Mouse (Mus musculus) stomach, postnatal 0 days (tissue): Measurements from ENCODE around the gene Cd200. TPM values are rescaled to one million over a fixed set of nuclear protein-coding genes. Genes with fewer than 3 reads are reported as not detected.
"Not testable (repeated sequence)": the region's sequence is repeated elsewhere in the genome, so short reads cannot be mapped to it uniquely, and the experiment has no call there.

Experiments
- ATAC-seq: fragments of 200-750 bp; cut with Nextera tagmentation; 2 replicates; pipeline ENCODE4 v1.8.0; 2017; ENCODE audit not compliant: low FRiP score, low TSS enrichment
- DNase-seq: peaks from one replicate; pipeline ENCODE4 v3.0.0-alpha.2; 2016; ENCODE audit warnings: low spot score
- H3K27ac ChIP-seq: fragments of 300-500 bp; sonication (generic); replicated peaks from 2 replicates; pipeline ENCODE4 v1.5.1; 2014; ENCODE audit warnings: mild to moderate bottlenecking, control low read depth
- H3K27me3 ChIP-seq: fragments of 300-500 bp; sonication (generic); 2 replicates; pipeline ENCODE4 v1.6.1; 2014; ENCODE audit warnings: low read length; ENCODE audit not compliant: control insufficient read depth, insufficient read depth
- H3K36me3 ChIP-seq: fragments of 300-500 bp; sonication (generic); 2 replicates; pipeline ENCODE4 v1.6.1; 2014; ENCODE audit warnings: low read length, mixed read lengths; ENCODE audit not compliant: control insufficient read depth, insufficient read depth
- H3K4me1 ChIP-seq: fragments of 300-500 bp; sonication (generic); replicated peaks from 2 replicates; pipeline ENCODE4 v1.6.1; 2014; ENCODE audit warnings: antibody characterized with exemption; ENCODE audit not compliant: control insufficient read depth, insufficient read depth
- H3K4me2 ChIP-seq: fragments of 300-500 bp; sonication (generic); replicated peaks from 2 replicates; pipeline ENCODE4 v1.6.1; 2014; ENCODE audit warnings: low read depth, mild to moderate bottlenecking, control low read depth, moderate library complexity
- H3K4me3 ChIP-seq: fragments of 300-500 bp; sonication (generic); 2 replicates; pipeline ENCODE4 v1.5.1; 2014; ENCODE audit warnings: low read depth, low read length, control low read depth
- H3K9ac ChIP-seq: fragments of 300-500 bp; sonication (generic); 2 replicates; pipeline ENCODE4 v1.6.1; 2014; ENCODE audit warnings: mild to moderate bottlenecking, low read length, control low read depth, mixed read lengths
- H3K9me3 ChIP-seq: fragments of 300-500 bp; sonication (generic); 2 replicates; pipeline ENCODE4 v1.6.1; 2016; ENCODE audit warnings: low read length; ENCODE audit not compliant: control insufficient read depth
- CTCF ChIP-seq: IDR thresholded peaks from 2 replicates; pipeline ENCODE4 v1.5.1; 2016; ENCODE audit warnings: antibody characterized with exemption, low read depth, mild to moderate bottlenecking, moderate library complexity
- EP300 ChIP-seq: optimal IDR thresholded peaks from 2 replicates; pipeline ENCODE3; 2016; ENCODE audit warnings: antibody characterized with exemption
- WGBS: fragments of 180-500 bp; shearing (Covaris S2); extraction: QIAGEN DNeasy Blood & Tissue Kit; methylation state at CpG from one replicate; pipeline ENCODE4 v1.1.7; 2014; 5-methylcytosine and 5-hydroxymethylcytosine counted together
- polyA plus RNA-seq: library from polyadenylated mRNA; unstranded; fragments of >200 nt; fragmentation: Nextera tagmentation; extraction: Ambion mirVana; gene quantifications from 2 replicates; pipeline ENCODE4 v1.2.1, GENCODE M21; 2015

Cd200 gene
- 84.1 and 87.8 TPM in 2 replicates for polyA plus RNA-seq

GRCm38 (mm10) chr16:45408425-45409063 is at the start of gene Cd200:
TSS of gene Cd200 (minus strand) at chr16:45409053.
- H3K4me1 ChIP-seq, result no peaks in the 10 kb centered on the region
- H3K9me3 ChIP-seq, result no peaks in the 10 kb centered on the region
- no peak for TF ChIP-seq EP300
- peak; percentile 54 for TF ChIP-seq CTCF
- no peaks in the 10 kb centered on the region for H3K27me3 ChIP-seq
- peak; percentile 85 for ATAC-seq
- H3K4me2 ChIP-seq, result peak within 1 kb of the TSS; percentile 66
- WGBS, result 4% methylated on average over 28 of the region's 28 CpGs
- H3K4me3 ChIP-seq, result peak within 1 kb of the TSS; percentile 66
- peak within 1 kb of the TSS; percentile 80 for H3K27ac ChIP-seq
- H3K36me3 ChIP-seq, result no peaks in the 10 kb centered on the region
- peak; percentile 29 for DNase-seq
- peak within 1 kb of the TSS; percentile 65 for H3K9ac ChIP-seq

GRCm38 (mm10) chr16:45454762-45455161 is 45.9 kb upstream of the Cd200 start:
- Histone ChIP-seq H3K4me1 (no peaks in the 10 kb centered on the region), H3K4me2 (no peak overlapping the region), H3K9ac (no peak overlapping the region), H3K27ac (no peak overlapping the region), H3K4me3 (no peak overlapping the region), H3K27me3 (no peaks in the 10 kb centered on the region), H3K9me3 (no peaks in the 10 kb centered on the region), H3K36me3 (no peaks in the 10 kb centered on the region)
- no peak for DNase-seq
- TF ChIP-seq CTCF, result no peak
- no peak for ATAC-seq

- no peaks in the 10 kb centered on the region for H3K9me3 ChIP-seq
- DNase-seq, result no peak
- no peak overlapping the region for H3K9ac ChIP-seq
- no peaks in the 10 kb centered on the region for H3K36me3 ChIP-seq
- no peak overlapping the region for H3K4me3 ChIP-seq
- no peak overlapping the region for H3K4me2 ChIP-seq
- TF ChIP-seq EP300 (no peak), CTCF (no peak)
- H3K4me1 ChIP-seq, result no peaks in the 10 kb centered on the region
- no peak for ATAC-seq
- H3K27me3 ChIP-seq, result no peaks in the 10 kb centered on the region
- 87% methylated on average over 1 of the region's 1 CpGs for WGBS
- H3K27ac ChIP-seq, result no peak overlapping the region
Measured at GRCm38 (mm10) chr16:45437230-45437739, 28.4 kb upstream of the Cd200 start.

GRCm38 (mm10) chr16:45435591-45435990 is 26.7 kb upstream of the Cd200 start:
- Histone ChIP-seq H3K27me3 (no peaks in the 10 kb centered on the region), H3K4me3 (no peak overlapping the region), H3K9ac (no peak overlapping the region), H3K9me3 (no peaks in the 10 kb centered on the region), H3K36me3 (no peaks in the 10 kb centered on the region), H3K4me1 (no peaks in the 10 kb centered on the region), H3K4me2 (no peak overlapping the region), H3K27ac (no peak overlapping the region)
- TF ChIP-seq EP300 (no peak), CTCF (no peak)
- no peak for ATAC-seq
- no peak for DNase-seq

- ATAC-seq, result no peak
- Histone ChIP-seq H3K9ac (no peak overlapping the region), H3K27me3 (no peaks in the 10 kb centered on the region), H3K9me3 (no peaks in the 10 kb centered on the region), H3K4me1 (no peaks in the 10 kb centered on the region), H3K4me3 (no peak overlapping the region), H3K36me3 (no peaks in the 10 kb centered on the region), H3K4me2 (no peak overlapping the region), H3K27ac (no peak overlapping the region)
- TF ChIP-seq EP300, result no peak
- TF ChIP-seq CTCF, result no peak
- DNase-seq, result no peak
- WGBS, result 75% methylated on average over 9 of the region's 9 CpGs
Measured at GRCm38 (mm10) chr16:45427651-45428050, 18.8 kb upstream of the Cd200 start.

- Histone ChIP-seq H3K36me3 (no peaks in the 10 kb centered on the region), H3K4me1 (no peaks in the 10 kb centered on the region), H3K9me3 (no peaks in the 10 kb centered on the region), H3K9ac (no peak overlapping the region), H3K27ac (no peak overlapping the region), H3K4me2 (no peak overlapping the region), H3K4me3 (no peak overlapping the region), H3K27me3 (no peaks in the 10 kb centered on the region)
- DNase-seq, result no peak
- TF ChIP-seq CTCF, result peak; percentile 55
- no peak for TF ChIP-seq EP300
- ATAC-seq, result no peak
Measured at GRCm38 (mm10) chr16:45413497-45413896, 4.6 kb upstream of the Cd200 start.

- not testable (repeated sequence) for H3K27ac ChIP-seq, H3K36me3 ChIP-seq, H3K27me3 ChIP-seq, H3K9ac ChIP-seq, H3K4me1 ChIP-seq, DNase-seq, H3K9me3 ChIP-seq
- peak; percentile 29; the same call in 1 of the 2 replicates for ATAC-seq
- peak overlapping the region; percentile 66 for H3K4me3 ChIP-seq
- 31% methylated on average over 7 of the region's 7 CpGs for WGBS
- H3K4me2 ChIP-seq, result peak overlapping the region; percentile 66
Measured at GRCm38 (mm10) chr16:45409064-45409446, 202 bp upstream of the Cd200 start.
